Comparison of ENCODE assay signal across 13 mouse cellular contexts in genomic region chr4:135221632-135222407, GRCm38 (mm10). TPM values are rescaled to one million over a fixed set of nuclear protein-coding genes. Genes with fewer than 3 reads are reported as not detected.
DNase-seq lines count a peak whose midpoint lies in the region; ATAC-seq and TF ChIP-seq lines count a peak whose summit lies in the region.
"Had no signal": no experiment of that assay in that cellular context is flagged by ENCODE, and none has a peak within 500 bp of the region (broad histone marks: within the 10 kb centered on the region; RNA-seq: fewer than 3 reads in every experiment).

No protein-coding gene starts in this region.

- H3K9me3 ChIP-seq in kidney, embryonic 15.5 days (replicated peaks), result no peaks in the 10 kb centered on the region
- H3K9me3 ChIP-seq: intestine, embryonic 15.5 days; liver, embryonic 15.5 days; midbrain, embryonic 12.5 days had no signal

- no peak for TF ChIP-seq POLR2A in lung, adult 2 months (IDR thresholded peaks at IDR 0.05; ENCODE audit: borderline replicate concordance, extremely low read depth, low read depth, low read length)

- peaks cover 84% of the 10 kb centered on the region for H3K36me3 ChIP-seq in kidney, embryonic 15.5 days

- H3K27ac ChIP-seq in kidney, embryonic 15.5 days, result peak overlapping the region; percentile 45; the same call in 1 of the 2 replicates
- H3K27ac ChIP-seq: intestine, embryonic 15.5 days; left cerebral cortex, adult 2 months; liver, embryonic 15.5 days; midbrain, embryonic 12.5 days had no signal

- no peak overlapping the region for H3K4me3 ChIP-seq in kidney, embryonic 15.5 days (replicated peaks)
- no peak overlapping the region for H3K4me3 ChIP-seq in lung, adult 2 months (replicated peaks; ENCODE audit: extremely low read depth, low read depth, low read length)
- H3K4me3 ChIP-seq: intestine, embryonic 15.5 days; left cerebral cortex, adult 2 months; liver, embryonic 15.5 days; midbrain, embryonic 12.5 days had no signal

- no peak for TF ChIP-seq CTCF in lung, adult 2 months (IDR thresholded peaks at IDR 0.05; ENCODE audit: insufficient read depth, low read length)

- no peak for ATAC-seq in CD4-positive, CD25-positive, alpha-beta regulatory T cell, adult 4 months
- ATAC-seq in kidney, embryonic 15.5 days (replicated peaks; ENCODE audit: low FRiP score), result no peak
- ATAC-seq: intestine, embryonic 15.5 days had no signal

- no peaks in the 10 kb centered on the region for H3K27me3 ChIP-seq in kidney, embryonic 15.5 days
- H3K27me3 ChIP-seq: intestine, embryonic 15.5 days; liver, embryonic 15.5 days; midbrain, embryonic 12.5 days had no signal

- 71% methylated on average over 12 of the region's 12 CpGs for WGBS in kidney, embryonic 15.5 days
- 48% methylated on average over 12 of the region's 12 CpGs for WGBS in lung, adult 2 months

- no peak overlapping the region for H3K9ac ChIP-seq in kidney, embryonic 15.5 days
- H3K9ac ChIP-seq: intestine, embryonic 15.5 days; liver, embryonic 15.5 days; midbrain, embryonic 12.5 days had no signal

- DNase-seq in CD4-positive, CD25-positive, alpha-beta regulatory T cell, adult 2 months (ENCODE audit: low read depth, low spot score), result peak; percentile 26
- no peak for DNase-seq in kidney, postnatal 25 days
- DNase-seq in lung, adult 2 months, result peak; percentile 44
- peak; percentile 21 to 58 for DNase-seq in natural killer cell, adult 2 months (ENCODE audit: low spot score in 2 of 2)
- no peak for DNase-seq in left cerebral cortex, postnatal 10 days (ENCODE audit: extremely low spot score in 1 of 2, low spot score in 2 of 2)
- no peak for DNase-seq in cerebellum, postnatal 25 days
- DNase-seq: adrenal gland, postnatal 25 days had no signal

- H3K4me2 ChIP-seq in kidney, embryonic 15.5 days, result no peak overlapping the region
- H3K4me2 ChIP-seq: intestine, embryonic 15.5 days; liver, embryonic 15.5 days; midbrain, embryonic 12.5 days had no signal

- intact Hi-C loops in left cerebral cortex, postnatal 10 days (cut with DNase I), result loop anchor here (5.0 kb wide), 1 partner anchor 45 kb away; no protein-coding TSS in a partner anchor

- peaks cover 4% of the 10 kb centered on the region for H3K4me1 ChIP-seq in kidney, embryonic 15.5 days
- H3K4me1 ChIP-seq in lung, adult 2 months (ENCODE audit: control insufficient read depth, insufficient read depth, low read length), result peaks cover 21% of the 10 kb centered on the region
- H3K4me1 ChIP-seq: intestine, embryonic 15.5 days; midbrain, embryonic 12.5 days had no signal

RNA-seq across cellular contexts. Expression of gene Clic4, which starts 50.8 kb away (rescaled TPM):
- polyA plus RNA-seq in CD4-positive, CD25-positive, alpha-beta regulatory T cell, adult 4 months (2017; shearing (Covaris generic)), result 1 to 10 TPM; 7.0 to 8.0 TPM
- polyA plus RNA-seq in kidney, embryonic 15.5 days (2015; fragmentation: Nextera tagmentation; extraction: Ambion mirVana), result 200 TPM in 2 replicates
- 190 and 227 TPM in 2 replicates for polyA plus RNA-seq in lung, adult 2 months (2012; rRNA removed)
- total RNA-seq in left cerebral cortex, postnatal 10 days (2021), result 10 to 100 TPM; 27.1 to 27.6 TPM

Comparison
In these comparisons a context has a peak if more than half of its experiments do, and no peak if none do; other contexts are left out.
1. DNase-seq: peak in CD4-positive, CD25-positive, alpha-beta regulatory T cell, adult 2 months (single experiment), lung, adult 2 months (single experiment) and natural killer cell, adult 2 months (2 of 2); none in kidney, postnatal 25 days (0 of 2), left cerebral cortex, postnatal 10 days (0 of 2) and cerebellum, postnatal 25 days (0 of 2).
2. RNA of gene Clic4, which starts 50.8 kb away (polyA plus RNA-seq): 190 to 227 TPM in lung, adult 2 months and 200 TPM in kidney, embryonic 15.5 days; 7.0 to 8.0 TPM in CD4-positive, CD25-positive, alpha-beta regulatory T cell, adult 4 months; every median in the first group is over 10 times any median in the second.